Mouse (Mus musculus): ENCODE results near the gene Pfas. TPM values are rescaled to one million over a fixed set of nuclear protein-coding genes. Genes with fewer than 3 reads are reported as not detected.
"Not testable (repeated sequence)": the region's sequence is repeated elsewhere in the genome, so short reads cannot be mapped to it uniquely, and the experiment has no call there.

The Pfas gene
- polyA plus RNA-seq, 1 experiment from 2014 or later, result 32.9 TPM

DNA sequence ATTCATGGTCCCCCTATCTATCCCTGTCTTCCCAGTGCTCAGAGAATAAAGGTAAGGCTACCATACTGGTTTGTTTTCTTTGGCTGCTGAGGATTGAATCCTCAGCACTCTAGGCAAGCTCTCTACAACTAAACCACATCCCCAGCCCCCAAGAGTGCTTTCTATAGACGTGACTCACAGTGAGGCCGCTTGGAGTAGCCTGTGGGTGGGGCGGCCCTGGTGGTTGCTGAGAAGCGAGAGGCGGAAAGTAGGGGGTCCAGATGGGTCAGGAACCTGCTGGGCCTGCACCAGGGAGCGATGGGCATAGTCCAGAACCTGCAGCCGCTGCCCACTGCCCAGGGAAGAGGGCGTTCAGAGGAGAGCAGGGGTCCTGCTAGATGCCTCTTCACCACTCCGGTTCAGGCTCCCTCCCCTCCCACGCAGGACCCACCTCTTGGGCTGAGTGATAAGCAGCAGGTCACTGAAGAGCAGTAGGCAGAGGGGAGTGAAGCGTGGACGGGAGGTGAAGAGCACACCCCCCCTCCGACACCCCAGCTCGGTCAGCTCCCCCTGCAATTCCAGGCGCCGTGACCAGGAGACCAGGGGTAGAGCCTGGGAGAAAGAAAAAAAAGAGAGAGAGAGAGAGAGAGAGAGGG lies 61.3 kb downstream of the Pfas start:
- H3K27me3 ChIP-seq (replicated peaks; ENCODE audit: control insufficient read depth, insufficient read depth, low read length), result peaks cover 3% of the 10 kb centered on the region
- no peak overlapping the region for H3K4me3 ChIP-seq (ENCODE audit: low read depth, low read length)
- ATAC-seq (replicated peaks; ENCODE audit: low FRiP score, low TSS enrichment, low read depth) (no peak), DNase-seq (ENCODE audit: low spot score) (no peak)
- H3K9me3 ChIP-seq (ENCODE audit: control insufficient read depth, low read length), result no peaks in the 10 kb centered on the region
- H3K4me1 ChIP-seq (replicated peaks; ENCODE audit: control insufficient read depth, insufficient read depth, low read length), result no peaks in the 10 kb centered on the region
- 11% methylated on average over 16 of the region's 16 CpGs for WGBS
- no peak overlapping the region for H3K9ac ChIP-seq (ENCODE audit: low read length)
- H3K27ac ChIP-seq (ENCODE audit: low read depth), result no peak overlapping the region
- H3K4me2 ChIP-seq (ENCODE audit: low read length), result peak overlapping the region; percentile 26; the same call in 1 of the 2 replicates
- H3K36me3 ChIP-seq (ENCODE audit: control insufficient read depth, insufficient read depth, low read length), result no peaks in the 10 kb centered on the region

DNA sequence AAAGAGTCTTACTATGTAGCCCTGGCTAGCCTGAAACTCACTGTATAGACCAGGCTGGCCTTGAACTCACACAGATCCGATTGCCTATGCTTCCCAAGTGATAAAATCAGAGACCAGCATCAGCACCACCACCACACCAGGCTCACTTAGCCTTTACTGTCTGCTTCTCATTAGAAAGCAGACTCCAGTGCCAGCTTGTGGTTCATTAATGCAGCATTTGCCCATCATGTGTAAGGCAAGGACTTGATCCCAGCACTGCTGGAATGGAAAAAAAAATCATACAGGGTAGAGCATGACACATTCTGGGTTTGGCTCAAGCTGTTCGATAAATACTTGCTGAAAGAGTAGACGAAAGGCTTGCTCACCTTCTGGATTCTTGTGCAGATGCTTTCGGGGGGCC lies 62.3 kb downstream of the Pfas start:
- Histone ChIP-seq H3K4me1 (replicated peaks; ENCODE audit: control insufficient read depth, insufficient read depth, low read length) (no peaks in the 10 kb centered on the region), H3K4me2 (ENCODE audit: low read length) (no peak overlapping the region), H3K9ac (ENCODE audit: low read length) (no peak overlapping the region), H3K36me3 (ENCODE audit: control insufficient read depth, insufficient read depth, low read length) (no peaks in the 10 kb centered on the region), H3K27me3 (replicated peaks; ENCODE audit: control insufficient read depth, insufficient read depth, low read length) (no peaks in the 10 kb centered on the region; the same call in 1 of the 2 replicates), H3K9me3 (ENCODE audit: control insufficient read depth, low read length) (no peaks in the 10 kb centered on the region), H3K27ac (ENCODE audit: low read depth) (no peak overlapping the region), H3K4me3 (ENCODE audit: low read depth, low read length) (no peak overlapping the region)
- WGBS, result 87% methylated on average over 4 of the region's 4 CpGs
- DNase-seq (ENCODE audit: low spot score) (no peak), ATAC-seq (replicated peaks; ENCODE audit: low FRiP score, low TSS enrichment, low read depth) (no peak)

DNA sequence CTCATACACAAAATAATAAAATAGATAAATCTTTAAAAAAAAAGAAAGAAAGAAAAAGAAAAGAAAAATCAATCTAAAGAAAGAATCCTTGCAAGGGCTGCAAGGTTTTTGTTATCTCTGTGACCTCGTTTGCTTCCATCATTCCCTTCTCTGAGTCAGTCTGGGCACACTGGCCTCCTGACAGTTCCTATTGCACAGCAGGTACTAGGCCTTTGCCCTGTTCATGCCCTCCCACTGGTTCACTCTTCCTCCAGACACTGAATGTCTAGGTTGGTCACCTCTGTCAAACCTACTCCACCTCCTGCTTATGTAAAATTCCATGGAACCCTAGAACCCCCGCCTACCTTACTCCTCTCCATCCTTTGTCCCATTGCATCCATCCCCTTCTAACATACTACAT lies 63.0 kb downstream of the Pfas start:
- no peaks in the 10 kb centered on the region; the same call in 1 of the 2 replicates for H3K27me3 ChIP-seq (replicated peaks; ENCODE audit: control insufficient read depth, insufficient read depth, low read length)
- H3K4me2 ChIP-seq (ENCODE audit: low read length), result no peak overlapping the region
- WGBS, result 69% methylated on average over 2 of the region's 2 CpGs
- H3K27ac ChIP-seq (ENCODE audit: low read depth), result no peak overlapping the region
- no peaks in the 10 kb centered on the region for H3K36me3 ChIP-seq (ENCODE audit: control insufficient read depth, insufficient read depth, low read length)
- peaks cover 4% of the 10 kb centered on the region; the same call in 1 of the 2 replicates for H3K4me1 ChIP-seq (replicated peaks; ENCODE audit: control insufficient read depth, insufficient read depth, low read length)
- no peak for DNase-seq (ENCODE audit: low spot score)
- ATAC-seq (replicated peaks; ENCODE audit: low FRiP score, low TSS enrichment, low read depth), result no peak
- no peaks in the 10 kb centered on the region for H3K9me3 ChIP-seq (ENCODE audit: control insufficient read depth, low read length)
- no peak overlapping the region for H3K4me3 ChIP-seq (ENCODE audit: low read depth, low read length)
- no peak overlapping the region for H3K9ac ChIP-seq (ENCODE audit: low read length)

DNA sequence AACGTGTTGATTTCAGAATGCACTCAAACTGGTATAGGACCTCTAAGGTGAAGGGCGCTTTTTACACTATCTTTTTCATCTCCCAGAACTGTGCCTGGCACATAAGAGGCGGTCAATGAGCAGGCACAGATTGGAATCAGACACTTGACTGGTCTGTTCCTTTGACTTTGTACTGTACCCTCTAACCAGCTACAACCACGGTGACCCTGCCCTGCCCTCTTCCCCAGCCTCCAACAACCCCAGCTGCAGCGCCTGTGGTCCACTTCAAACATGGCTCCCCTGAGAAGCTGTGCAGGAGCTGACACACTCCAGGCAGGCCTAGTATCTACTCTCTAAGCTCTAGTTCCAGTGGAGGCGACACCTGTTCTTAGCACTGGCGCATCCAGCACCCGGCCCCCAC lies 65.5 kb downstream of the Pfas start:
- 83% methylated on average over 8 of the region's 8 CpGs for WGBS
- Histone ChIP-seq H3K4me1 (replicated peaks; ENCODE audit: control insufficient read depth, insufficient read depth, low read length) (peaks cover 4% of the 10 kb centered on the region; the same call in 1 of the 2 replicates), H3K4me2 (ENCODE audit: low read length) (no peak overlapping the region), H3K27ac (ENCODE audit: low read depth) (no peak overlapping the region), H3K36me3 (ENCODE audit: control insufficient read depth, insufficient read depth, low read length) (no peaks in the 10 kb centered on the region), H3K9me3 (ENCODE audit: control insufficient read depth, low read length) (no peaks in the 10 kb centered on the region), H3K9ac (ENCODE audit: low read length) (no peak overlapping the region), H3K27me3 (replicated peaks; ENCODE audit: control insufficient read depth, insufficient read depth, low read length) (no peaks in the 10 kb centered on the region; the same call in 1 of the 2 replicates), H3K4me3 (ENCODE audit: low read depth, low read length) (no peak overlapping the region)
- DNase-seq (ENCODE audit: low spot score) (no peak), ATAC-seq (replicated peaks; ENCODE audit: low FRiP score, low TSS enrichment, low read depth) (no peak)

DNA sequence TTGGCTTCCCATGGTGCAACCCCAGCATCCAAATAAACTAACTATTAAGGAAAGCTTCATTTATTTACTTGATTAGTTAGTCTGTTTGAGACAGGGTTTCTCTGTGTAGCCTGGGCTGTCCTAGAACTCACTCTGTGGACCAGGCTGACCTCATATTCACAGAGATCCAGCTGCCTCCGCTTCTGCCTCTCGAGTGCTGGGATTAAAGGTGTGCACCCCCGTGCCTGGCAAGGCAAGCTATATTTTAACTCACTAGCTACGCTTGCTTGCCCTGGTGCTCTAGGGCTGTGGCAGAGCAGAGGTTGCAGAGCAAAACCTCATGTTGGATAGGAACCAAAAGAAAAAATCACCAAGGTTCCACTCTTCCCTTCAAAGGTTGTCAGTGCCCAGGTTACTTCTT lies 67.7 kb downstream of the Pfas start:
- Histone ChIP-seq H3K36me3 (ENCODE audit: control insufficient read depth, insufficient read depth, low read length) (no peaks in the 10 kb centered on the region), H3K9ac (ENCODE audit: low read length) (peak overlapping the region; percentile 47; the same call in 1 of the 2 replicates), H3K4me3 (ENCODE audit: low read depth, low read length) (peak overlapping the region; percentile 40), H3K9me3 (ENCODE audit: control insufficient read depth, low read length) (no peaks in the 10 kb centered on the region), H3K27ac (ENCODE audit: low read depth) (no peak overlapping the region), H3K4me1 (replicated peaks; ENCODE audit: control insufficient read depth, insufficient read depth, low read length) (peaks cover 4% of the 10 kb centered on the region; the same call in 1 of the 2 replicates), H3K4me2 (ENCODE audit: low read length) (peak overlapping the region; percentile 65), H3K27me3 (replicated peaks; ENCODE audit: control insufficient read depth, insufficient read depth, low read length) (no peaks in the 10 kb centered on the region)
- DNase-seq (ENCODE audit: low spot score) (no peak), ATAC-seq (replicated peaks; ENCODE audit: low FRiP score, low TSS enrichment, low read depth) (no peak)
- 48% methylated on average over 4 of the region's 4 CpGs for WGBS

DNA sequence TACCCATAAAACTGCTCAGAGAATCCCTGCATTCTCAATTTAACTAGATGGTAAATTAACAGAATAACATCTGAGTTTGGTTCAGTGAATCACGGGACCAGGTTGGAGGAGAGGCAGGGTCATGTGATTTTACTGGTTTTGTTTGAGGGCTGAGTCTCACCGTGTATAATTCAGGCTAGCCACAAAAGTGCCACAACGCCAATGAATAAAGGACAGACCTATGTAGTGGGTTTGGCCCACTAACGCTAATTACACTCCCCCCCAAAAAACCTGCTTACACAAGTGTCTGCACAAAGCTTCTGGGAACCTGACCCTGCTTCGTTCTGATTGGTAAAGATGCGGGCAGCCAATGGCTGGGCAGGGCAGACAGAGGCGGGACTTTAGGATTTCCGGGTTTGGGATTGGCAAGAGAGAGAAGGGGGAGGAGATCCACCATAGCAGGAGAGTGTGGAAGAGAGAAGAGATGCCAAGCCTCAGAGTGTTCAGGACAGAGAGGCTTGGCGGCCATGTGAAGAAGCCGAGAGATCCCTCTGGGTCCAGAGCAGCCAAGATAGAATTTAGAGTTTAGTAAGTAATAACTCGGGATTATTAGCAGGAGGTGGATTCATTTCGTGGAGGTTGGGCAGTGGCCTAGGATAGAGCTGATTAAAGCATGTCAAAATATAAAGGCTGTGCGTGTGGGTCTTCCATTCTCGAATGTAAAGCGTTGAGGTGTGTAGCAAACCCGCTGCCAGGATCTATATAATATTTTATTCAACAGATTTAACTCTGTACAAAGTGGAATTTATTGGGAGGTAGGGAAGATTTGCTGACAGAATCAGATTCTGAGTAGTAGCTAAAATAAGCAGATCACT lies 68.6 kb downstream of the Pfas start:
- H3K9ac ChIP-seq (ENCODE audit: low read length), result peak overlapping the region; percentile 47
- no peaks in the 10 kb centered on the region for H3K36me3 ChIP-seq (ENCODE audit: control insufficient read depth, insufficient read depth, low read length)
- 2% methylated on average over 16 of the region's 16 CpGs for WGBS
- H3K4me2 ChIP-seq (ENCODE audit: low read length), result peak overlapping the region; percentile 65
- peak overlapping the region; percentile 40 for H3K4me3 ChIP-seq (ENCODE audit: low read depth, low read length)
- ATAC-seq (replicated peaks; ENCODE audit: low FRiP score, low TSS enrichment, low read depth) (peak; percentile 97), DNase-seq (ENCODE audit: low spot score) (peak; percentile 90)
- peaks cover 4% of the 10 kb centered on the region; the same call in 1 of the 2 replicates for H3K4me1 ChIP-seq (replicated peaks; ENCODE audit: control insufficient read depth, insufficient read depth, low read length)
- H3K27me3 ChIP-seq (replicated peaks; ENCODE audit: control insufficient read depth, insufficient read depth, low read length), result no peaks in the 10 kb centered on the region
- H3K27ac ChIP-seq (ENCODE audit: low read depth), result peak overlapping the region; percentile 39; the same call in 1 of the 2 replicates
- H3K9me3 ChIP-seq (ENCODE audit: control insufficient read depth, low read length), result no peaks in the 10 kb centered on the region

DNA sequence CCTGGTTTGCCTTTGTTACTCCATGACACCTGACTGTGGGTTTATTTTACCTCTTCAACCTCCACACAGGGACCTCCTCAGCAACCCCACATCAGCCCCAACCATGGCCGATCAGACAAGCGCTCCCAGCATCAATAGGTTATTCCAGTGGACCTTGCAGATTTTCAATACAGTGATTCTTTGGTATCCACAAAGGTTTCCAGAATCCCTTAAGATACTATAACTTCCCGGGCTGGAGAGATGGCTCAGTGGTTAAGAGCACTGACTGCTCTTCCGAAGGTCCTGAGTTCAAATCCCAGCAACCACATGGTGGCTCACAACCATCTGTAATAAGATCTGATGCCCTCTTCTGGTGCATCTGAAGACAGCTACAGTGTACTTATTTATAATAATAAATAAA lies 71.3 kb downstream of the Pfas start:
- not testable (repeated sequence) for H3K4me1 ChIP-seq (replicated peaks; ENCODE audit: control insufficient read depth, insufficient read depth, low read length); H3K9me3 ChIP-seq (ENCODE audit: control insufficient read depth, low read length); DNase-seq (ENCODE audit: low spot score); H3K27me3 ChIP-seq (replicated peaks; ENCODE audit: control insufficient read depth, insufficient read depth, low read length); ATAC-seq (replicated peaks; ENCODE audit: low FRiP score, low TSS enrichment, low read depth); H3K4me2 ChIP-seq (ENCODE audit: low read length); H3K27ac ChIP-seq (ENCODE audit: low read depth); H3K9ac ChIP-seq (ENCODE audit: low read length); H3K36me3 ChIP-seq (ENCODE audit: control insufficient read depth, insufficient read depth, low read length); H3K4me3 ChIP-seq (ENCODE audit: low read depth, low read length)
- WGBS, result 85% methylated on average over 4 of the region's 4 CpGs

All from intestine, embryonic 14.5 days (tissue).